Mouse (Mus musculus) bone marrow, adult 2 months (tissue): ENCODE results near the gene Tnfaip1. TPM values are rescaled to one million over a fixed set of nuclear protein-coding genes. Genes with fewer than 3 reads are reported as not detected.

Experiments used
- H3K27ac ChIP-seq: fragments of 200-500 bp; 2 replicates; pipeline ENCODE4 v1.5.1; 2012; ENCODE audit warnings: low read depth, mild to moderate bottlenecking, control low read depth, inconsistent platforms, low read length; ENCODE audit not compliant: control insufficient read depth, poor library complexity, insufficient read depth
- H3K4me1 ChIP-seq: fragments of 200-500 bp; 2 replicates; pipeline ENCODE4 v1.6.1; 2011; ENCODE audit warnings: low read length; ENCODE audit not compliant: control insufficient read depth, insufficient read depth
- H3K4me3 ChIP-seq: fragments of 200-500 bp; replicated peaks from 2 replicates; pipeline ENCODE3; 2011; ENCODE audit warnings: mild to moderate bottlenecking, low read depth, low read length, control low read depth; ENCODE audit not compliant: control insufficient read depth
- CTCF ChIP-seq: fragments of 200-500 bp; IDR thresholded peaks from 2 replicates; pipeline ENCODE4 v1.5.1; 2011; ENCODE audit warnings: low read length, control low read depth; ENCODE audit not compliant: control insufficient read depth, insufficient read depth
- POLR2A ChIP-seq: fragments of 200-500 bp; IDR thresholded peaks from 2 replicates; pipeline ENCODE4 v1.6.1; 2011; ENCODE audit warnings: low read depth, mild to moderate bottlenecking, control low read depth, low read length, borderline replicate concordance; ENCODE audit not compliant: control insufficient read depth
- WGBS: fragments of 180-500 bp; shearing (Covaris S2); methylation state at CpG from one replicate; pipeline ENCODE4 v1.1.7; 2018; 5-methylcytosine and 5-hydroxymethylcytosine counted together
- polyA plus RNA-seq: library from polyadenylated mRNA; stranded (reverse); fragments of >200 nt; gene quantifications from 2 replicates; pipeline ENCODE4 v1.2.4, GENCODE M21; 2011; ENCODE audit warnings: low replicate concordance; ENCODE audit not compliant: missing spikeins, insufficient read depth, insufficient read length

Gene Tnfaip1
- polyA plus RNA-seq, 1 experiment = 11.7 TPM

GRCm38 (mm10) chr11:78483639-78484038, 52.5 kb downstream of the Tnfaip1 start:
- 45% methylated on average over 7 of the region's 7 CpGs for WGBS
- H3K4me3 ChIP-seq = no peak overlapping the region
- H3K27ac ChIP-seq = no peak overlapping the region
- no peaks in the 10 kb centered on the region for H3K4me1 ChIP-seq
- TF ChIP-seq CTCF = no peak
- no peak for TF ChIP-seq POLR2A

- H3K4me1 ChIP-seq = no peaks in the 10 kb centered on the region
- no peak overlapping the region for H3K27ac ChIP-seq
- WGBS = 19% methylated on average over 3 of the region's 3 CpGs
- H3K4me3 ChIP-seq = no peak overlapping the region
- TF ChIP-seq CTCF (no peak), POLR2A (no peak)
These were observed 60.8 kb downstream of the Tnfaip1 start for GRCm38 (mm10) chr11:78475289-78475688.

Other genes starting within 250 kb of the Tnfaip1 start
- gene BC030499, start 245.5 kb downstream of the Tnfaip1 start, polyA plus RNA-seq = 2.4 and 3.9 TPM in 2 replicates
- gene Spag5, start 234.8 kb downstream of the Tnfaip1 start, polyA plus RNA-seq = 70.4 and 91.6 TPM in 2 replicates
- gene Aldoc, start 213.4 kb downstream of the Tnfaip1 start, polyA plus RNA-seq = 2.9 and 8.4 TPM in 2 replicates
- 7.3 and 16.7 TPM in 2 replicates for gene Pigs, start 207.9 kb downstream of the Tnfaip1 start, polyA plus RNA-seq
- 35.6 and 71.9 TPM in 2 replicates for gene Unc119, start 192.8 kb downstream of the Tnfaip1 start, polyA plus RNA-seq
- gene Foxn1, start 149.8 kb downstream of the Tnfaip1 start, polyA plus RNA-seq = not detected in 2 replicates
- gene Slc13a2, start 114.1 kb downstream of the Tnfaip1 start, polyA plus RNA-seq = not detected in 2 replicates
- 1.6 TPM in 1 of 2 replicates, not detected in the other for gene Slc46a1, start 70.6 kb downstream of the Tnfaip1 start, polyA plus RNA-seq
- not detected in 2 replicates for gene Sarm1, start 38.6 kb downstream of the Tnfaip1 start, polyA plus RNA-seq
- gene Vtn, start 37.2 kb downstream of the Tnfaip1 start, polyA plus RNA-seq = 6.2 and 19.7 TPM in 2 replicates
- gene Sebox, start 32.9 kb downstream of the Tnfaip1 start, polyA plus RNA-seq = not detected in 2 replicates
- gene Tmem199, start 24.2 kb downstream of the Tnfaip1 start, polyA plus RNA-seq = 6.5 and 16.5 TPM in 2 replicates
- gene Poldip2, start 24.1 kb downstream of the Tnfaip1 start, polyA plus RNA-seq = 14.2 and 19.0 TPM in 2 replicates
- 28.2 and 42.1 TPM in 2 replicates for gene Ift20, start within 50 bp of the Tnfaip1 start, polyA plus RNA-seq
- gene Tmem97, start 14.4 kb upstream of the Tnfaip1 start, polyA plus RNA-seq = 16.1 and 27.3 TPM in 2 replicates
- gene Nlk, start 161.0 kb upstream of the Tnfaip1 start, polyA plus RNA-seq = 18.1 and 44.6 TPM in 2 replicates
- gene Ccnq, start 215.4 kb upstream of the Tnfaip1 start, polyA plus RNA-seq = 11.2 and 11.7 TPM in 2 replicates